Mouse (Mus musculus) embryonic facial prominence, embryonic 14.5 days (tissue): ENCODE data around the gene Prkch. TPM values are rescaled to one million over a fixed set of nuclear protein-coding genes. Genes with fewer than 3 reads are reported as not detected.

Experiments used
- ATAC-seq: fragments of 200-750 bp; cut with Nextera tagmentation; 2 replicates; pipeline ENCODE4 v1.8.0; 2017; ENCODE audit warnings: low read depth, moderate number of reproducible peaks, moderate TSS enrichment
- DNase-seq: peaks from one replicate; pipeline ENCODE4 v3.0.0-alpha.2; 2015; ENCODE audit warnings: low spot score
- H3K27ac ChIP-seq: fragments of 300-500 bp; sonication (generic); replicated peaks from 2 replicates; pipeline ENCODE4 v1.5.1; 2014; ENCODE audit warnings: low read depth, mild to moderate bottlenecking, low read length, moderate library complexity
- H3K27me3 ChIP-seq: fragments of 300-500 bp; sonication (generic); replicated peaks from 2 replicates; pipeline ENCODE4 v1.6.1; 2014; ENCODE audit warnings: low read length; ENCODE audit not compliant: control insufficient read depth, insufficient read depth
- H3K36me3 ChIP-seq: fragments of 300-500 bp; sonication (generic); 2 replicates; pipeline ENCODE4 v1.6.1; 2014; ENCODE audit warnings: low read length, mixed read lengths; ENCODE audit not compliant: control insufficient read depth, insufficient read depth
- H3K4me1 ChIP-seq: fragments of 300-500 bp; sonication (generic); 2 replicates; pipeline ENCODE4 v1.6.1; 2014; ENCODE audit warnings: antibody characterized with exemption, low read length; ENCODE audit not compliant: control insufficient read depth, insufficient read depth
- H3K4me2 ChIP-seq: fragments of 300-500 bp; sonication (generic); 2 replicates; pipeline ENCODE4 v1.6.1; 2014; ENCODE audit warnings: low read depth, mild to moderate bottlenecking, low read length, moderate library complexity, mixed read lengths
- H3K4me3 ChIP-seq: fragments of 300-500 bp; sonication (generic); 2 replicates; pipeline ENCODE4 v1.5.1; 2014; ENCODE audit warnings: low read depth, mild to moderate bottlenecking, low read length
- H3K9ac ChIP-seq: fragments of 300-500 bp; sonication (generic); 2 replicates; pipeline ENCODE4 v1.6.1; 2014; ENCODE audit warnings: low read depth, mild to moderate bottlenecking, low read length, moderate library complexity, mixed read lengths
- H3K9me3 ChIP-seq: fragments of 300-500 bp; sonication (generic); 2 replicates; pipeline ENCODE4 v1.6.1; 2016; ENCODE audit warnings: low read length; ENCODE audit not compliant: control insufficient read depth
- WGBS: fragments of 180-500 bp; shearing (Covaris S2); extraction: QIAGEN DNeasy Blood & Tissue Kit; methylation state at CpG from one replicate; pipeline ENCODE4 v1.1.7; 2014; 5-methylcytosine and 5-hydroxymethylcytosine counted together
- polyA plus RNA-seq: library from polyadenylated mRNA; unstranded; fragments of >200 nt; fragmentation: Nextera tagmentation; extraction: Ambion mirVana; gene quantifications from 2 replicates; pipeline ENCODE4 v1.2.1, GENCODE M21; 2014

Gene Prkch
- polyA plus RNA-seq, 1 experiment from 2014 or later, result 13.6 TPM

GRCm38 (mm10) chr12:73685875-73686274, 101.3 kb downstream of the Prkch start:
- H3K36me3 ChIP-seq, result no peaks in the 10 kb centered on the region
- no peaks in the 10 kb centered on the region for H3K27me3 ChIP-seq
- H3K4me1 ChIP-seq, result peaks cover 8% of the 10 kb centered on the region; the same call in 1 of the 2 replicates
- H3K27ac ChIP-seq, result no peak overlapping the region
- no peak overlapping the region for H3K4me3 ChIP-seq
- H3K9me3 ChIP-seq, result no peaks in the 10 kb centered on the region
- no peak overlapping the region for H3K9ac ChIP-seq
- DNase-seq, result no peak
- H3K4me2 ChIP-seq, result no peak overlapping the region
- no peak for ATAC-seq
- 78% methylated on average over 13 of the region's 13 CpGs for WGBS

GRCm38 (mm10) chr12:73686456-73686855, 101.9 kb downstream of the Prkch start:
- no peak overlapping the region for H3K9ac ChIP-seq
- no peak for ATAC-seq
- WGBS, result 89% methylated on average over 5 of the region's 5 CpGs
- H3K9me3 ChIP-seq, result no peaks in the 10 kb centered on the region
- no peak overlapping the region for H3K4me3 ChIP-seq
- H3K4me1 ChIP-seq, result peaks cover 8% of the 10 kb centered on the region; the same call in 1 of the 2 replicates
- DNase-seq, result no peak
- H3K4me2 ChIP-seq, result no peak overlapping the region
- H3K27ac ChIP-seq, result no peak overlapping the region
- H3K36me3 ChIP-seq, result no peaks in the 10 kb centered on the region
- no peaks in the 10 kb centered on the region for H3K27me3 ChIP-seq

GRCm38 (mm10) chr12:73687077-73688035, 102.8 kb downstream of the Prkch start:
- DNase-seq (peak; percentile 85), ATAC-seq (peak; percentile 80)
- H3K36me3 ChIP-seq, result no peaks in the 10 kb centered on the region
- no peak overlapping the region for H3K4me3 ChIP-seq
- no peaks in the 10 kb centered on the region for H3K27me3 ChIP-seq
- H3K9me3 ChIP-seq, result no peaks in the 10 kb centered on the region
- WGBS, result 66% methylated on average over 20 of the region's 20 CpGs
- no peak overlapping the region for H3K9ac ChIP-seq
- H3K27ac ChIP-seq, result no peak overlapping the region; the same call in 1 of the 2 replicates
- no peak overlapping the region for H3K4me2 ChIP-seq
- H3K4me1 ChIP-seq, result peaks cover 8% of the 10 kb centered on the region; the same call in 1 of the 2 replicates

GRCm38 (mm10) chr12:73692321-73692720, 107.7 kb downstream of the Prkch start:
- H3K4me1 ChIP-seq, result peaks cover 2% of the 10 kb centered on the region; the same call in 1 of the 2 replicates
- no peaks in the 10 kb centered on the region for H3K9me3 ChIP-seq
- no peaks in the 10 kb centered on the region for H3K36me3 ChIP-seq
- no peak overlapping the region for H3K4me3 ChIP-seq
- no peak overlapping the region for H3K27ac ChIP-seq
- H3K4me2 ChIP-seq, result no peak overlapping the region
- WGBS, result 25% methylated on average over 4 of the region's 4 CpGs
- no peak overlapping the region for H3K9ac ChIP-seq
- H3K27me3 ChIP-seq, result no peaks in the 10 kb centered on the region
- ATAC-seq, result peak; percentile 19; the same call in 1 of the 2 replicates
- DNase-seq, result no peak

- Histone ChIP-seq H3K4me2 (no peak overlapping the region), H3K27me3 (no peaks in the 10 kb centered on the region), H3K4me1 (no peaks in the 10 kb centered on the region), H3K9ac (no peak overlapping the region), H3K36me3 (no peaks in the 10 kb centered on the region), H3K4me3 (no peak overlapping the region), H3K9me3 (no peaks in the 10 kb centered on the region), H3K27ac (no peak overlapping the region)
- DNase-seq (peak; percentile 81), ATAC-seq (peak; percentile 69)
- 20% methylated on average over 4 of the region's 4 CpGs for WGBS
These were observed 108.8 kb downstream of the Prkch start for GRCm38 (mm10) chr12:73693347-73693746.

- Histone ChIP-seq H3K4me1 (no peaks in the 10 kb centered on the region), H3K9ac (no peak overlapping the region), H3K27ac (no peak overlapping the region), H3K36me3 (no peaks in the 10 kb centered on the region), H3K9me3 (no peaks in the 10 kb centered on the region), H3K27me3 (no peaks in the 10 kb centered on the region), H3K4me3 (no peak overlapping the region), H3K4me2 (no peak overlapping the region)
- ATAC-seq (no peak), DNase-seq (no peak)
- WGBS, result 66% methylated on average over 13 of the region's 13 CpGs
These were observed 110.1 kb downstream of the Prkch start for GRCm38 (mm10) chr12:73694690-73695089.

GRCm38 (mm10) chr12:73695110-73695509, 110.5 kb downstream of the Prkch start:
- Histone ChIP-seq H3K9me3 (no peaks in the 10 kb centered on the region), H3K4me3 (no peak overlapping the region), H3K4me2 (no peak overlapping the region), H3K36me3 (no peaks in the 10 kb centered on the region), H3K27me3 (no peaks in the 10 kb centered on the region), H3K27ac (no peak overlapping the region), H3K4me1 (no peaks in the 10 kb centered on the region), H3K9ac (no peak overlapping the region)
- 69% methylated on average over 15 of the region's 16 CpGs for WGBS
- DNase-seq, result no peak
- no peak for ATAC-seq

GRCm38 (mm10) chr12:73696084-73696483, 111.5 kb downstream of the Prkch start:
- H3K27me3 ChIP-seq, result no peaks in the 10 kb centered on the region
- no peaks in the 10 kb centered on the region for H3K9me3 ChIP-seq
- no peak overlapping the region for H3K27ac ChIP-seq
- DNase-seq (no peak), ATAC-seq (no peak)
- no peak overlapping the region for H3K4me2 ChIP-seq
- no peaks in the 10 kb centered on the region for H3K36me3 ChIP-seq
- no peaks in the 10 kb centered on the region for H3K4me1 ChIP-seq
- no peak overlapping the region for H3K9ac ChIP-seq
- 64% methylated on average over 4 of the region's 4 CpGs for WGBS
- no peak overlapping the region for H3K4me3 ChIP-seq
